Mouse (Mus musculus): ENCODE measurements around the gene Gm853.

Gm853 gene

GRCm38 (mm10) chr4:130213197-130213596 is 9.0 kb downstream of the Gm853 start:
- no peak for DNase-seq

- DNase-seq = no peak
Observed at GRCm38 (mm10) chr4:130212421-130212820, 9.8 kb downstream of the Gm853 start.

GRCm38 (mm10) chr4:130211870-130212269 is 10.3 kb downstream of the Gm853 start:
- DNase-seq = no peak

- DNase-seq = peak; percentile 93 to 95
Observed at GRCm38 (mm10) chr4:130198694-130199670, 23.2 kb downstream of the Gm853 start.

- no peak for DNase-seq
Observed at GRCm38 (mm10) chr4:130196542-130196941, 25.7 kb downstream of the Gm853 start.

GRCm38 (mm10) chr4:130195924-130196323 is 26.3 kb downstream of the Gm853 start:
- no peak for DNase-seq

GRCm38 (mm10) chr4:130192266-130192665 is 29.9 kb downstream of the Gm853 start:
- no peak for DNase-seq

- no peak for DNase-seq
Observed at GRCm38 (mm10) chr4:130189606-130190005, 32.6 kb downstream of the Gm853 start.

- DNase-seq = peak; percentile 89 to 91
Observed at GRCm38 (mm10) chr4:130188806-130189297, 33.3 kb downstream of the Gm853 start.

- DNase-seq = no peak
Observed at GRCm38 (mm10) chr4:130186891-130187290, 35.3 kb downstream of the Gm853 start.

- DNase-seq = no peak
Observed at GRCm38 (mm10) chr4:130186450-130186849, 35.8 kb downstream of the Gm853 start.

- no peak for DNase-seq
Observed at GRCm38 (mm10) chr4:130183879-130184278, 38.3 kb downstream of the Gm853 start.

- DNase-seq = no peak
Observed at GRCm38 (mm10) chr4:130183023-130183422, 39.2 kb downstream of the Gm853 start.

GRCm38 (mm10) chr4:130181886-130182285 is 40.3 kb downstream of the Gm853 start:
- peak; percentile 36 to 55 for DNase-seq

- DNase-seq = no peak
Observed at GRCm38 (mm10) chr4:130180909-130181602, 41.1 kb downstream of the Gm853 start.

GRCm38 (mm10) chr4:130179876-130180275 is 42.3 kb downstream of the Gm853 start:
- no peak for DNase-seq

- peak in 1 of 2 experiments; percentile 54 for DNase-seq
Observed at GRCm38 (mm10) chr4:130177536-130177935, 44.7 kb downstream of the Gm853 start.

GRCm38 (mm10) chr4:130177087-130177486 is 45.1 kb downstream of the Gm853 start:
- peak; percentile 48 to 68 for DNase-seq

GRCm38 (mm10) chr4:130176156-130176720 is 46.0 kb downstream of the Gm853 start:
- DNase-seq = no peak

GRCm38 (mm10) chr4:130175072-130175711 is 47.0 kb downstream of the Gm853 start, which contains the start of gene Tinagl1:
TSS of gene Tinagl1 (minus strand) at chr4:130175122.
- DNase-seq = peak; percentile 61 to 72

- DNase-seq = peak; percentile 78 to 88
Observed at GRCm38 (mm10) chr4:130174335-130175031, 47.7 kb downstream of the Gm853 start.

- peak in 1 of 2 experiments; percentile 43 for DNase-seq
Observed at GRCm38 (mm10) chr4:130173911-130174311, 48.3 kb downstream of the Gm853 start.

Data from kidney, postnatal 4 days (tissue).